Mouse (Mus musculus): ENCODE results near the gene Ivns1abp.

- no peak for TF ChIP-seq CTCF (IDR thresholded peaks at IDR 0.05; ENCODE audit: borderline replicate concordance, insufficient read depth, low read length)
- no peak for TF ChIP-seq POLR2A (IDR thresholded peaks at IDR 0.05; ENCODE audit: low read depth, low read length)
Observed at GRCm38 (mm10) chr1:151346681-151347127, 2.4 kb downstream of the Ivns1abp start.

Measured in embryonic fibroblast, embryonic 13.5 days (primary cell).